Mouse (Mus musculus) macrophage (primary cell): ENCODE measurements around the gene Pakap. TPM values are rescaled to one million over a fixed set of nuclear protein-coding genes. Genes with fewer than 3 reads are reported as not detected.

Experiments
- H3K27ac ChIP-seq: fragments of 350-480 bp; formaldehyde crosslinking; 2 replicates; pipeline ENCODE4 v1.9.0; 2021
- H3K36me3 ChIP-seq: fragments of 350-480 bp; formaldehyde crosslinking; 2 replicates; pipeline ENCODE4 v1.9.0; 2021; ENCODE audit errors: inconsistent target
- H3K4me3 ChIP-seq: fragments of 350-480 bp; formaldehyde crosslinking; 2 replicates; pipeline ENCODE4 v1.9.0; 2021; ENCODE audit errors: inconsistent target
- H3K79me2 ChIP-seq: fragments of 350-480 bp; formaldehyde crosslinking; 2 replicates; pipeline ENCODE4 v1.9.0; 2021; ENCODE audit errors: inconsistent target
- WGBS: methylation state at CpG from one replicate; pipeline ENCODE4 v1.1.7; 2026; ENCODE audit warnings: inconsistent platforms; ENCODE audit not compliant: missing documents; 5-methylcytosine and 5-hydroxymethylcytosine counted together
- polyA plus RNA-seq: library from polyadenylated mRNA; stranded (reverse); fragments of 250-400 nt; gene quantifications from 3 replicates; pipeline ENCODE4 v1.2.4, GENCODE M21; 2018; ENCODE audit warnings: inconsistent platforms

Gene Pakap
- polyA plus RNA-seq, 1 experiment from 2014 or later, result not detected

GRCm38 (mm10) chr4:57934181-57934580, 366.2 kb downstream of the Pakap start:
- Histone ChIP-seq H3K27ac (no peak overlapping the region), H3K79me2 (no peaks in the 10 kb centered on the region), H3K4me3 (no peak overlapping the region), H3K36me3 (no peaks in the 10 kb centered on the region)
- 85% methylated on average over 5 of the region's 5 CpGs for WGBS

GRCm38 (mm10) chr4:57937292-57937691, 369.3 kb downstream of the Pakap start:
- 96% methylated on average over 6 of the region's 6 CpGs for WGBS
- Histone ChIP-seq H3K4me3 (no peak overlapping the region), H3K36me3 (no peaks in the 10 kb centered on the region), H3K27ac (no peak overlapping the region), H3K79me2 (no peaks in the 10 kb centered on the region)

DNA sequence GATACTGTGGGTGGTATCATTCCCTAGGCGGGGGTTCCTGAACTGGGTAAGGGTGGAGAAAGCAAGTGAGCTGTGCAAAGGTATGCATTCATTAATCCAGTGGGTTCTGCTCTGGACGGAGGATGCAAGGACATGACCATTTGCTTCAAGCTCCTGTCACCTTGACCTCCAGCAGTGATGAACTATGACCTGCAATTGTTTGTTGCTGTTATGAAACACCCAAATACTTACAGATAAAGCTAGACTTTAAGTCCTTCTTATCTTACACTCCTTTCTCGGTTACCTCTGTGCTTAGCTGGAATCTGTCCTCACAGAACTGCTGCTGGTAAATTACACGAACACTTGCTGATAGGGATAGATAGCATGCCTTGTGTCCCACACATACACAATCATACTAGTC, 372.7 kb downstream of the Pakap start:
- no peaks in the 10 kb centered on the region for H3K79me2 ChIP-seq
- H3K27ac ChIP-seq, result no peak overlapping the region
- H3K36me3 ChIP-seq, result peaks cover 17% of the 10 kb centered on the region; the same call in 1 of the 2 replicates
- 95% methylated on average over 4 of the region's 4 CpGs for WGBS
- H3K4me3 ChIP-seq, result no peak overlapping the region

DNA sequence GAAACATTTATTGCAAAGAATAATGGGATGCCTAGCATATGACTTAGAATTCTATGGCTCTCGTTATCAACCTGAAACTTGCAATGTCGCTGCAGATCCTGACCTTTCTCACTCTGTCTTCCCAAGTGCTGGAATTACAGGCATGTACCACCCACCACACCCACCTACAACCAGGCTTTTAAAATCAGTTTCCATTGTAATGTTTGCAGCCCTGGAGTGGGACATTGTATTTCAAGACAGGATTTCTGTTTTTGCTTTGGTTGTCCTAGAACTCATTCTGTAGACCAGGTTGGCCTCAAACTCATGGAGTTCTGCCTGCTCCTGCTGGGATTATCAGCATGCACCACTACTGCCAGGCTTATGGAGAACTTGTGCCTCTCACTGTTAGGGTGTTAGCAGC, 374.9 kb downstream of the Pakap start:
- 100% methylated on average over 2 of the region's 2 CpGs for WGBS
- no peak overlapping the region for H3K4me3 ChIP-seq
- H3K27ac ChIP-seq, result no peak overlapping the region
- no peaks in the 10 kb centered on the region; the same call in 1 of the 2 replicates for H3K79me2 ChIP-seq
- peaks cover 33% of the 10 kb centered on the region; the same call in 1 of the 2 replicates for H3K36me3 ChIP-seq

Other genes starting within 250 kb of the Pakap start
- not detected in 3 replicates for gene Palm2, start 133.9 kb upstream of the Pakap start, polyA plus RNA-seq
- 0.41 to 2.4 TPM (median 1.3 TPM) in 3 replicates for gene Akap2, start 149.5 kb downstream of the Pakap start, polyA plus RNA-seq